Mouse (Mus musculus) T-helper 1 cell (primary cell): ENCODE data around the gene Vmn1r188.
"Not testable (repeated sequence)": the region's sequence is repeated elsewhere in the genome, so short reads cannot be mapped to it uniquely, and the experiment has no call there.

Source experiments
- in situ Hi-C: fragments of 300-600 bp; cut with MboI, MseI; formaldehyde crosslinking; loops from one replicate; pipeline ENCODE4 v1.15.1; 2025; ENCODE audit warnings: high pct_unique_total_duplicates

Gene Vmn1r188

GRCm38 (mm10) chr13:22084140-22084539, at the start of gene Vmn1r188:
TSS of gene Vmn1r188 (plus strand) at chr13:22084440.
- in situ Hi-C loops: not testable (repeated sequence)

GRCm38 (mm10) chr13:22034443-22035266, 49.6 kb upstream of the Vmn1r188 start:
- in situ Hi-C loops: loop anchor here (5.0 kb wide), 2 partner anchors 312 to 1498 kb away; partner anchors contain the start of genes Hist1h2af, Hist1h2bm and Hist1h4h

GRCm38 (mm10) chr13:22035267-22036148, 48.7 kb upstream of the Vmn1r188 start, which contains the start of the genes Hist1h2ah and Hist1h2bk:
TSS of gene Hist1h2ah (minus strand) at chr13:22035568.
TSS of gene Hist1h2bk (plus strand) at chr13:22035870.
- in situ Hi-C loops: loop anchor here (5.0 kb wide), 2 partner anchors 313 to 1497 kb away; partner anchors contain the start of genes Hist1h2af, Hist1h2bm and Hist1h4h

GRCm38 (mm10) chr13:22036149-22036956, 47.9 kb upstream of the Vmn1r188 start:
- in situ Hi-C loops: loop anchor here (5.0 kb wide), 2 partner anchors 314 to 1496 kb away; partner anchors contain the start of genes Hist1h2af, Hist1h2bm and Hist1h4h

GRCm38 (mm10) chr13:22036986-22037385, 47.3 kb upstream of the Vmn1r188 start:
- in situ Hi-C loops: loop anchor here (5.0 kb wide), 2 partner anchors 315 to 1495 kb away; partner anchors contain the start of genes Hist1h2af, Hist1h2bm and Hist1h4h

- in situ Hi-C loops: loop anchor here (5.0 kb wide), 2 partner anchors 315 to 1495 kb away; partner anchors contain the start of genes Hist1h2af, Hist1h2bm and Hist1h4h
These were observed 46.8 kb upstream of the Vmn1r188 start for GRCm38 (mm10) chr13:22037415-22037814.

GRCm38 (mm10) chr13:22039364-22039763, 44.9 kb upstream of the Vmn1r188 start:
- in situ Hi-C loops: loop anchor here (5.0 kb wide), 2 partner anchors 317 to 1493 kb away; partner anchors contain the start of genes Hist1h2af, Hist1h2bm and Hist1h4h

- in situ Hi-C loops: loop anchor here (5.0 to 10.0 kb wide), 4 partner anchors 208 to 1705 kb away; partner anchors contain the start of genes Hist1h2af, Hist1h2ap, Hist1h2bb and Hist1h2bm
These were observed 44.2 kb upstream of the Vmn1r188 start for GRCm38 (mm10) chr13:22039951-22040463.

- in situ Hi-C loops: loop anchor here (5.0 to 10.0 kb wide), 2 partner anchors 208 to 1704 kb away; partner anchors contain the start of genes Hist1h2ap, Hist1h2bb, Hist1h2br and Hist1h3c
These were observed 43.6 kb upstream of the Vmn1r188 start for GRCm38 (mm10) chr13:22040464-22041141.

- in situ Hi-C loops: loop anchor here (5.0 to 10.0 kb wide), 2 partner anchors 209 to 1704 kb away; partner anchors contain the start of genes Hist1h2ap, Hist1h2bb, Hist1h2br and Hist1h3c
These were observed 43.1 kb upstream of the Vmn1r188 start, which contains the start of gene Hist1h4i for GRCm38 (mm10) chr13:22041142-22041536. TSS of gene Hist1h4i (minus strand) at chr13:22041362.

GRCm38 (mm10) chr13:22041651-22042567, 42.3 kb upstream of the Vmn1r188 start:
- in situ Hi-C loops: loop anchor here (5.0 to 10.0 kb wide), 2 partner anchors 210 to 1703 kb away; partner anchors contain the start of genes Hist1h2ap, Hist1h2bb, Hist1h2br and Hist1h3c

- in situ Hi-C loops: loop anchor here (5.0 to 10.0 kb wide), 2 partner anchors 211 to 1702 kb away; partner anchors contain the start of genes Hist1h2ap, Hist1h2bb, Hist1h2br and Hist1h3c
These were observed 41.4 kb upstream of the Vmn1r188 start, which contains the start of the genes Hist1h2ag and Hist1h2bj for GRCm38 (mm10) chr13:22042568-22043502. TSS of gene Hist1h2ag (minus strand) at chr13:22042944. TSS of gene Hist1h2bj (plus strand) at chr13:22043214.

- in situ Hi-C loops: loop anchor here (5.0 to 10.0 kb wide), 2 partner anchors 211 to 1701 kb away; partner anchors contain the start of genes Hist1h2ap, Hist1h2bb, Hist1h2br and Hist1h3c
These were observed 40.5 kb upstream of the Vmn1r188 start for GRCm38 (mm10) chr13:22043503-22044431.

GRCm38 (mm10) chr13:22044432-22045155, 39.6 kb upstream of the Vmn1r188 start:
- in situ Hi-C loops: loop anchor here (5.0 to 10.0 kb wide), 3 partner anchors 212 to 1700 kb away; partner anchors contain the start of genes Hist1h2ac, Hist1h2ap, Hist1h2bb and Hist1h2bc
